Mouse (Mus musculus) limb, embryonic 12.5 days (tissue): ENCODE data around the gene Cog5. TPM values are rescaled to one million over a fixed set of nuclear protein-coding genes. Genes with fewer than 3 reads are reported as not detected.
A peak's percentile ranks its signal among the peaks of the same experiment; 100 is the strongest.
"Not testable (repeated sequence)": the region's sequence is repeated elsewhere in the genome, so short reads cannot be mapped to it uniquely, and the experiment has no call there.

Source experiments
- ATAC-seq: fragments of 200-750 bp; cut with Nextera tagmentation; 2 replicates; pipeline ENCODE4 v1.8.0; 2017; ENCODE audit warnings: low read depth, moderate TSS enrichment; ENCODE audit not compliant: insufficient number of reproducible peaks, insufficient read depth, low FRiP score, low TSS enrichment
- H3K27ac ChIP-seq: fragments of 300-500 bp; sonication (generic); 2 replicates; pipeline ENCODE4 v1.5.1; 2016; ENCODE audit warnings: mild to moderate bottlenecking, moderate library complexity
- H3K27me3 ChIP-seq: fragments of 300-500 bp; sonication (generic); 2 replicates; pipeline ENCODE4 v1.6.1; 2016; ENCODE audit warnings: mild to moderate bottlenecking, moderate library complexity
- H3K36me3 ChIP-seq: fragments of 300-500 bp; sonication (generic); 2 replicates; pipeline ENCODE4 v1.6.1; 2016; ENCODE audit warnings: mild to moderate bottlenecking, moderate library complexity
- H3K4me1 ChIP-seq: fragments of 300-500 bp; sonication (generic); replicated peaks from 2 replicates; pipeline ENCODE4 v1.6.1; 2016
- H3K4me2 ChIP-seq: fragments of 300-500 bp; sonication (generic); 2 replicates; pipeline ENCODE4 v1.6.1; 2016; ENCODE audit warnings: mild to moderate bottlenecking, moderate library complexity
- H3K4me3 ChIP-seq: fragments of 300-500 bp; sonication (generic); replicated peaks from 2 replicates; pipeline ENCODE4 v1.5.1; 2016; ENCODE audit warnings: mild to moderate bottlenecking
- H3K9ac ChIP-seq: fragments of 300-500 bp; sonication (generic); replicated peaks from 2 replicates; pipeline ENCODE4 v1.6.1; 2016; ENCODE audit warnings: mild to moderate bottlenecking, moderate library complexity
- H3K9me3 ChIP-seq: fragments of 300-500 bp; sonication (generic); 2 replicates; pipeline ENCODE4 v1.6.1; 2016; ENCODE audit warnings: mild to moderate bottlenecking, moderate library complexity
- WGBS: fragments of 180-500 bp; shearing (Covaris S2); methylation state at CpG from one replicate; pipeline ENCODE4 v1.1.7; 2016; 5-methylcytosine and 5-hydroxymethylcytosine counted together
- polyA plus RNA-seq: library from polyadenylated mRNA; unstranded; fragments of >200 nt; fragmentation: Nextera tagmentation; extraction: Ambion mirVana; gene quantifications from 2 replicates; pipeline ENCODE4 v1.2.1, GENCODE M21; 2016

The Cog5 gene
- 36.0 and 38.5 TPM in 2 replicates for polyA plus RNA-seq

DNA sequence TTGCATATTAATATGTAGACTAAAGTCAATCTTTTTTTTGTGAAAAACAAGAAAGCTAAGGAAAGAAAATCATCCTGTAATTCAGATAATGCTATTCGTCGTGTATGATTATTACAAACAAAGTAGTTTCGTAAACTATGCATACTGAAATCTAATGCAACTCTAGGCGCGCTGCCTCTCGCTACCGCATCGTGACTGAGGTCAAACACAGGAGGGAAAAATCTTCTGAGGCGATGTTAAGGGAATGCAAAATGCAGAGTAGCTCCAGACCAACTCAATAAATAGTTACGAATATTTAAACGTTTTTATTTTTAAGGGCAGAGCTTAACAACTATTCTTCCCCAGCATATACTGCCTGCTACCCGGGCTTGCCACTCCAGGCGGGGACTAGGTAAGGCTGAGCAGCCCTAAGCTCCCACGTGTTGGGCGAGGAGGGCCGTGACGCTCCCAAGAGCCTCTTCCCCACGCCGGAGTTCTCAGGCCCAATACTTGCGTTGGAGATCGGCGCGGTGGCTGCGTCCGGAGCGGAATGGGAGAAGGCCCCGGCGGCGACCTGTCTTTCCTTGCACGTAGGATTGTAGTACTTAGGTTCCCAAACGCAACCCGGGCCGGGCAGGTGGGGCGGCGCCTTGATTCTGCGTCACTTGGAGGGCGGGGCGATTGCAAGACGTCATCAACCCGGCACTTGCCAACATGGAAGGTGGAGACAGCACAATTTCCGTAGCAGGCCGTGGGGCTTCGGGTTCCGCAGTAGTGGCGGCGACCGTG, at the start of gene Cog5, which contains the start of gene Dus4l:
Gene Cog5 (plus strand): TSS at position 673 of the 768 bp plus-strand sequence.
Gene Dus4l (minus strand): TSS at position 630 of the 768 bp plus-strand sequence.
- Histone ChIP-seq H3K27me3 (no peaks in the 10 kb centered on the region), H3K9ac (peak within 1 kb of the TSS; percentile 79), H3K9me3 (no peaks in the 10 kb centered on the region), H3K4me3 (peak within 1 kb of the TSS; percentile 83), H3K27ac (peak within 1 kb of the TSS; percentile 89), H3K4me2 (peak within 1 kb of the TSS; percentile 74), H3K36me3 (no peaks in the 10 kb centered on the region), H3K4me1 (peaks cover 15% of the 10 kb centered on the region; the same call in 1 of the 2 replicates)
- peak; percentile 95 for ATAC-seq
- WGBS, result under 1% methylated on average over 47 of the region's 47 CpGs

DNA sequence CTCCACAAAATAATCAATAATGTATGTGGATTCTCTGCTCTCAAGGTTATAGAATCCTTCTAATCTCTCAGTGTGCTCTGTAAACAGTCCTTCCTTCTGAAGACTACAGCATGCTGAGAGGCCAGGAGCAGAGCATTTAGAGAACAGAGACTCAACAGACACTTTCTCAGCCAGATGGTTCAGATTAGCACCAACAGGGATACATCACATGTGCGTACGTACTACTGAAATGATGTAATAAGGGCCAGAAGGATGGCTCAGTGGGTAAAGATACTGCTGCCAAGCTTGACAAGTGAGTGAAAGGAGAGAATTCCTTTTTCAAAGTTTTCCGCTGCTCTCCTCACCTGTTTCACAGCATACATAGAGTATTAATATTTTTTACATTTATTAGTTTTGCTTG, 49.8 kb upstream of the Cog5 start:
- 46% methylated on average over 3 of the region's 3 CpGs for WGBS

DNA sequence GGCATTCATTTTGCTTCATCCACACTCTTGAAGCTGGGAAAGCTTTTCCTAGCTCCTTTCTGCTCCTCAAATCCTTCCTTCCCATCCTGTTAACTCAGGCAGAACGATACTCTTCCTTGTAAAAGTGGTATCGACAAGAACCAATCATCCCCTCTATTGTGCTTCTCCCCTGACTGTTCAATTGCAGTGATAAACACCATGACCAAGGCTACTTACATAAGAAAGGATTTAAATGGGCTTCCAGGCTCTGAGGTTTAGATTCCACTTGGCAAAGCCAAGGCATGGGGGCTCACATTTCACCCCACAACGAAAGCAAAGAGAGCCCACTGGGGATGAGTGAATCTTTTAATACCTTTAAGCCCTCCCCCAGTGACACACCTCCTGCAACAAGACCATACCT, 46.5 kb upstream of the Cog5 start:
- WGBS, result 40% methylated on average over 3 of the region's 3 CpGs
- Histone ChIP-seq H3K36me3 (no peaks in the 10 kb centered on the region; the same call in 1 of the 2 replicates), H3K9ac (no peak overlapping the region), H3K4me1 (no peaks in the 10 kb centered on the region), H3K27ac (no peak overlapping the region), H3K4me2 (no peak overlapping the region), H3K4me3 (no peak overlapping the region), H3K9me3 (no peaks in the 10 kb centered on the region), H3K27me3 (no peaks in the 10 kb centered on the region)
- ATAC-seq, result no peak

More for the DNA sequence above, 49.8 kb upstream of the Cog5 start:
- H3K27ac ChIP-seq, result no peak overlapping the region
- no peaks in the 10 kb centered on the region for H3K27me3 ChIP-seq
- H3K9me3 ChIP-seq, result no peaks in the 10 kb centered on the region
- no peak overlapping the region for H3K4me3 ChIP-seq
- H3K36me3 ChIP-seq, result 0 out of 2 replicates have a peak, but pooled peaks cover 1% of the 10 kb centered on the region
- no peaks in the 10 kb centered on the region for H3K4me1 ChIP-seq
- no peak overlapping the region for H3K4me2 ChIP-seq
- no peak for ATAC-seq
- no peak overlapping the region for H3K9ac ChIP-seq

DNA sequence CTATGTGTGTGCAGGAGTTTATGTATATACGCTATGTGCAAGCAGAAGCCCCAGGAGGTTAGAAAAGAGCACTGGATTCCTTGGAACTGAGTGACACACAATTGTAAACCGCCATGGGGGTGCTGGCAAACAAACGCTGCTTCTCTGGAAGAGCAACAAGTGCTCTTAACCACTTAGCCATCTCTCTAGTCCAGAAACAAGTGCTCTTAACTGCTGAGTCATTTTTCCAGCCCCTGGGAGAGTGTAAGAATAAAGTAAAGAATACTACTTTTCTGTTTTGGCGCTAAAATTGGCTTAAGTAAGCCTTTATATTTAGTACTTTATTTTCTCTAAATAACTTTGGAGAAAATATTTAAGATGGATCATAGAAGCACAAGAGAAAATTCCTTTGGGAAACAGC, 41.3 kb upstream of the Cog5 start:
- WGBS, result 76% methylated on average over 4 of the region's 4 CpGs
- H3K36me3 ChIP-seq, result peaks cover 11% of the 10 kb centered on the region
- no peaks in the 10 kb centered on the region for H3K4me1 ChIP-seq
- no peak for ATAC-seq
- no peak overlapping the region for H3K4me3 ChIP-seq
- no peak overlapping the region for H3K9ac ChIP-seq
- no peaks in the 10 kb centered on the region for H3K27me3 ChIP-seq
- no peak overlapping the region for H3K4me2 ChIP-seq
- H3K27ac ChIP-seq, result no peak overlapping the region
- 0 out of 2 replicates have a peak, but pooled peaks cover 3% of the 10 kb centered on the region for H3K9me3 ChIP-seq

DNA sequence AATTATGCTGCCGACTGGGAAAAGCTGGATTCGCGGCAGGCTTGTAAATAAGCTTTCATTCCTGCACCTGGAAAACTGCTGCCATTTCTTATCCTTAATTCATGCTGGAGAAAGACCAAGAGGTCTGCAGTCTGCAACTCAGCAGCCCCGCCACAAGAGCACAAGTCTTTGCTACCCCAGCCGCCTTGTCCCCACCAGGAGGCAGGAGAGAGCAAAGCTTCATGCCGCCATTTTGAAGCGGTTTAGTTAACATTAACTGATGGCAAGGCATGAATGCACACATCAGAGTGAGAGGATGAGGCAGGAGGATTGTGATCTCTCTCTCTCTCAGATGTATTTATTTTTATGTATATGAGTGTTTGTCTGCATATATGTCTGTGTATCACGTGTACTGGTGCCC, 34.6 kb upstream of the Cog5 start:
- WGBS, result 80% methylated on average over 8 of the region's 8 CpGs
- peaks cover 29% of the 10 kb centered on the region for H3K36me3 ChIP-seq
- H3K4me3 ChIP-seq, result no peak overlapping the region
- H3K27me3 ChIP-seq, result no peaks in the 10 kb centered on the region
- ATAC-seq, result no peak
- H3K4me1 ChIP-seq, result no peaks in the 10 kb centered on the region
- H3K4me2 ChIP-seq, result no peak overlapping the region
- H3K9ac ChIP-seq, result no peak overlapping the region
- 0 out of 2 replicates have a peak, but pooled peaks cover 3% of the 10 kb centered on the region for H3K9me3 ChIP-seq
- H3K27ac ChIP-seq, result no peak overlapping the region

GRCm38 (mm10) chr12:31625016-31625415, 29.7 kb upstream of the Cog5 start:
- Histone ChIP-seq H3K4me1 (no peaks in the 10 kb centered on the region), H3K4me3 (no peak overlapping the region), H3K9me3 (no peaks in the 10 kb centered on the region), H3K4me2 (no peak overlapping the region), H3K36me3 (peaks cover 38% of the 10 kb centered on the region; the same call in 1 of the 2 replicates), H3K27ac (no peak overlapping the region), H3K9ac (no peak overlapping the region), H3K27me3 (no peaks in the 10 kb centered on the region)
- ATAC-seq, result no peak
- 98% methylated on average over 1 of the region's 1 CpGs for WGBS

DNA sequence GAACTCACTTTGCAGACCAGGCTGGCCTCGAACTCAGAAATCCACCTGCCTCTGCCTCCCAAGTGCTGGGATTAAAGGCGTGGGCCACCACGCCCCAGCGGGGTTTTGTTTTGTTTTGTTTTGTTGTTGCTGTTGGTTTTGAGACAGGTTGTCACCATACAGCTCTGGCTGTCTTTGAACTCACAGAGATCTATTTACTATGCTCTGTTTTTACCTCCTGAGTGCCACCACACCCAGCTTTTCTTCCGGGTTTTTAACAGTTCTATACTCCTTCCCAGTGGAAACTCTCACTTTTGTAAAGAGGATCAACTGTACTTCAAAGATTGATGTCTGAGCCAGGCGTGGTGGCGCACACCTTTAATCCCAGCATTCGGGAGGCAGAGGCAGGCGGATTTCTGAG, 26.3 kb upstream of the Cog5 start:
- H3K36me3 ChIP-seq, result peaks cover 34% of the 10 kb centered on the region; the same call in 1 of the 2 replicates
- H3K27ac ChIP-seq, H3K9ac ChIP-seq, H3K9me3 ChIP-seq, H3K4me2 ChIP-seq, H3K4me3 ChIP-seq, ATAC-seq, H3K27me3 ChIP-seq, H3K4me1 ChIP-seq: not testable (repeated sequence)
- WGBS, result 90% methylated on average over 9 of the region's 9 CpGs

DNA sequence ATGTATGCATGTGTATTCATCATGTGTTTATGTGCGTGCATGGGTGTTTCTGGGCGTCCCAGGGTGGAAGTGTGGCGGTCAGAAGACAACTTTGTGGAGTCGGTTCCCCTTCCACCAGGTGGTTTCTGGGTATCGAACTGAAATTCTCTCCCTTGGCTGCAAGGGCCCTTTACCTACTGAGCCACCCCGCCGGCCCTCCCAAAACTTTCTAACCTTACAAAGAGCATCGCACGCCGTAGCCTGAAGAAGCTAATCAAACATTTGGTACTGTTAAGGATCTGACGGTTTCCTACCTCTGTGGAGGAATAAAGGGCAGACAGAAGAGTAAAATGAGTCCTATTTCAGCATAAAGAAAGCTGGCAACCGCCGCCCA, 20.7 kb upstream of the Cog5 start:
- no peaks in the 10 kb centered on the region for H3K9me3 ChIP-seq
- H3K9ac ChIP-seq, result peak overlapping the region; percentile 84
- 0 out of 2 replicates have a peak, but pooled peaks cover 5% of the 10 kb centered on the region for H3K36me3 ChIP-seq
- H3K4me3 ChIP-seq, result peak overlapping the region; percentile 64
- H3K4me2 ChIP-seq, result peak overlapping the region; percentile 72
- 0 out of 2 replicates have a peak, but pooled peaks cover 3% of the 10 kb centered on the region for H3K4me1 ChIP-seq
- WGBS, result 9% methylated on average over 13 of the region's 13 CpGs
- 0 out of 2 replicates have a peak, but pooled peaks have one; percentile 32 for ATAC-seq
- no peaks in the 10 kb centered on the region for H3K27me3 ChIP-seq
- H3K27ac ChIP-seq, result peak overlapping the region; percentile 84

DNA sequence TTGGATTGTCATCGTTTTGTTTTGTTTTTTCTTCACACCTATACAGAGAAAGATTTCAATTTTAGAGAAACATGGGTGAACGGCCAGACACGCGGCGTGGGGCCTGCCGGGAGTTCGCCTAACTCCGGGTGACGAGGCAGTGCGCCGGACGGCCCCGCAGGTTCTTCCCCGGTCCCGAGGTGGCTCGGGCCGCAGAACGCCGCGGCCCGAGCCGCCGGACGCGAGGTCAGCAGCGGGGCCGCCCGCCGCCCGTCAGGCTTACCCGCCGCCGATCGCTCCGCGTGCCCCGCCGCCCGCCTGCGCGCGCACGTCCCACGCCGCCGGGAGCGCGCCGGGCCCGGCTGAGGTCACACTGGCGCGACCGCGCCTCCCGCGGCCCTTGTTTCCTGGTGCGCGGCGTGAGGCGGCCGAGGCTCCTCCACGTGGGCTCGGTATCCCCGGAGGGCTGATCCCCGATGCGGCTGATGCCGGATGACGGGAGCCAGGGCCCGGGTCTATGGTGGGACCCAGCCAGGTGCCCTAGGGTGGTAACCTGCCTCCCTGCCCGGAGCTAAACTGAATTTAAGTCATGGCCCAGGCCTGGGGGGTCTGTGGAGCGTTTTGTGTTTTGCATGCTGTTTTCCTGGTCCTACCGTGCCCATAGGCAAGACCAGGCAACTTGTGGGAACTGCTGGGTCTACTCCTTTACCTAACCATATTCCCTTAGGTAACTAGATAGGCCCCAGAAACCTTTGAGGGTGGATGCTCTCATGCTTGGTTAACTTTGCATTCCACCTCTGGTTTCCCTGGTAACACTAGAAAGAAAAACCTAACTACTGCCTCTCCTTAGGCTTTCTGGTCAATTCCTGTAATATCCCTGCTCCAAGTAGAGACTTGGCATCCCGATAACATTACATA, 20.1 kb upstream of the Cog5 start, which contains the start of gene Bcap29:
Gene Bcap29 (minus strand): TSS at position 316 of the 897 bp plus-strand sequence.
- Histone ChIP-seq H3K27ac (peak within 1 kb of the TSS; percentile 84), H3K9ac (peak within 1 kb of the TSS; percentile 84), H3K4me3 (peak within 1 kb of the TSS; percentile 64), H3K9me3 (no peaks in the 10 kb centered on the region), H3K4me1 (0 out of 2 replicates have a peak, but pooled peaks cover 3% of the 10 kb centered on the region), H3K27me3 (no peaks in the 10 kb centered on the region), H3K36me3 (0 out of 2 replicates have a peak, but pooled peaks cover 5% of the 10 kb centered on the region), H3K4me2 (peak within 1 kb of the TSS; percentile 72)
- peak; percentile 77 for ATAC-seq
- WGBS, result 2% methylated on average over 69 of the region's 73 CpGs

DNA sequence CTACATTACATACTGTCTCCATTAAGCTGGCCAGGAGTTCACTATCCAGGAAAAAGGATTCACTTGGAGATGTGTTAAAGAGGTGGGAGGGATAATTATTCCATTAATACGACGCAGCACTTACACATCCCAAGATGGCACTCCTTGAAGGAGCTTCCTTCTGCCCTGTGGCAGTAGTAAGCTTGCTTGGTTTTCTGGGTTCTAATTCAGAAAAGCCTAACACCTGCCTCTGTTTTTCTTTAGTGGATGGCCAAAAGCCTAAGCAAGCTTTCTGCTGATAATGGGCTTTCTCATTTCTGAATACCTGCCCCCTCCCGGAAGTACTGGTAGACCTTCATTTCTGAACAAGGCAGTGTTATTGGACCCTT, 19.4 kb upstream of the Cog5 start:
- WGBS, result 86% methylated on average over 3 of the region's 3 CpGs
- no peaks in the 10 kb centered on the region for H3K9me3 ChIP-seq

DNA sequence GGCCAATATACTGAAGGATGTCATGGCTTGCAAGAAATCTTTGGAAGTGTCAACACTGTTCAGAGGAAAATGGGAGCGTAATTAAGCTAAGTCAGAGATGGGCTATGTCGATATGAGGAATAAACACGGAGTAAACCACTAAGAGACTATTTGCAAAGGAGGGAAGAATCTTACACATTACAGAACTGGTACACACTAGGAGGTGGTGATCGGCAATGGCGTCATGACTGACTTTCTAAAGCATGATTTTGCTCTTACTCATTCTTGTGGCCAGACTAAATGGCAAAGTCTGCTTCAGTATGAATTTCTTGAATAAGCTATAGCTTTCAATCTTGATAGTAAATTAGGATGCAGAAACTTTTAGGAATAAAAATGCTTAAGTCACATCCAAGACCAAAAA, 1.1 kb upstream of the Cog5 start:
- Histone ChIP-seq H3K4me1 (peaks cover 15% of the 10 kb centered on the region; the same call in 1 of the 2 replicates), H3K27me3 (no peaks in the 10 kb centered on the region), H3K9me3 (no peaks in the 10 kb centered on the region), H3K4me3 (peak overlapping the region; percentile 83; the same call in 1 of the 2 replicates), H3K27ac (no peak overlapping the region), H3K36me3 (no peaks in the 10 kb centered on the region), H3K9ac (no peak overlapping the region), H3K4me2 (peak overlapping the region; percentile 54)
- ATAC-seq, result no peak
- WGBS, result 77% methylated on average over 5 of the region's 5 CpGs

More for the DNA sequence above, 19.4 kb upstream of the Cog5 start:
- Histone ChIP-seq H3K9ac (no peak overlapping the region), H3K36me3 (peaks cover 3% of the 10 kb centered on the region; the same call in 1 of the 2 replicates), H3K4me3 (no peak overlapping the region; the same call in 1 of the 2 replicates), H3K27ac (no peak overlapping the region), H3K4me1 (0 out of 2 replicates have a peak, but pooled peaks cover 3% of the 10 kb centered on the region), H3K4me2 (peak overlapping the region; percentile 72), H3K27me3 (no peaks in the 10 kb centered on the region)
- no peak for ATAC-seq
